Mouse (Mus musculus): Measurements from ENCODE around the gene Ptbp3. TPM values are rescaled to one million over a fixed set of nuclear protein-coding genes. Genes with fewer than 3 reads are reported as not detected.

Gene Ptbp3
- total and polyA plus RNA-seq, 2 experiments, result 24.1 to 52.6 TPM

DNA sequence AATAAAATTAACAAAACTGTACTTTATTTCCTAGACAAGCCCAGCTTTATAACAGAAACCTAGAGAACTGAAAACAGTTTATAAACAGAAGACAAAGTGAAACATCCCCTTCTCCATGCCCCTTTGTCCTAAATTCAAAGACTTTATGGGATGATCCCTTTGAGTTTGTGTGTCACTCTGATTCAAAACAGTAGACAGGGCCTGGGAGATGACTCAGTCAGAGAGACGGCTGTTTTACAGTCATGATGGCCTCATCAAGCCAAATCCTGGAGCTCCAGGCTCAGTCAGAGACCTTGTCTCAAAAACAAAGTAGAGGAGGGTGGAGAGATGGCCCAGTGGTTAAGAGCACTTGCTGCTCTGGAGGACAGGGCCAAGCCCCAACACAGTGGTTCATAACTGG lies 2.7 kb upstream of the Ptbp3 start:
- Histone ChIP-seq H3K4me3 (ENCODE audit: insufficient read depth, low read depth, low read length) (no peak overlapping the region), H3K36me3 (ENCODE audit: control insufficient read depth, insufficient read depth, low read length) (no peaks in the 10 kb centered on the region), H3K79me2 (ENCODE audit: control insufficient read depth, insufficient read depth, low read length) (peaks cover 11% of the 10 kb centered on the region; the same call in 1 of the 2 replicates), H3K27ac (replicated peaks; ENCODE audit: insufficient read depth, low read depth, low read length) (peak overlapping the region; percentile 62), H3K4me1 (ENCODE audit: control insufficient read depth, insufficient read depth, low read length) (peaks cover 10% of the 10 kb centered on the region; the same call in 1 of the 2 replicates), H3K9ac (ENCODE audit: low read depth, low read length) (no peak overlapping the region), H3K27me3 (ENCODE audit: control insufficient read depth, insufficient read depth, low read length) (no peaks in the 10 kb centered on the region)
- 70% methylated on average over 1 of the region's 1 CpGs for WGBS
- DNase-seq (ENCODE audit: extremely low read depth, low read depth, low spot score), result no peak
- TF ChIP-seq POLR2A (IDR thresholded peaks at IDR 0.05; ENCODE audit: extremely low read depth, insufficient read depth, low read length), result no peak

DNA sequence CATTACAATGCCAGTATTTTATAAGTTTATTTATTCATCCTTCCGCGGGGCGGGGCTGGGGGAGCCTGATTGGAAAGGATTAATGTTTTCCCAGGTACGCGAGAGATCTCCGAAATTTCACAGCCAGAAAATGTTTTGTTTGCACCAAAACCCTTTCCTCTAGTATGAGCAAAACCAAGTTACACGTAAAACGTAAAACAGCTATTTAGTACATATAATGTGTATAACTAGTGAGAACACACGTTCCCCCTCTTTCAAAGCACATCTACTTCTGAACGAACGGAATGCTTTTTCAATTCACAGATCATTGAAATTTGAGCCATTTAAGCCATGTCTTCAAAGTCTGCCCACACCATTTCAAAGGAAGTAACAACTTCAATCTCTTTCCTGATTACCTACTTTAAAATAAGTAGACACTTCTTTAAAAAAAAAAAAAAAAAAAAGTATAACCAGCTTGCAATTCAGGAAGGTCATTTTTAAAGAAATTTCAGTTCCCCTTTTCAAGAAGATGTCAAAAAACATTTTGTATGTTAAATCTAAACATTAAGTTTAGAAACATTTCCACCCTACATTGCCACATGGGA lies 905 bp upstream of the Ptbp3 start:
- DNase-seq (ENCODE audit: extremely low read depth, low read depth, low spot score), result no peak
- peaks cover 12% of the 10 kb centered on the region; the same call in 1 of the 2 replicates for H3K79me2 ChIP-seq (ENCODE audit: control insufficient read depth, insufficient read depth, low read length)
- H3K27ac ChIP-seq (replicated peaks; ENCODE audit: insufficient read depth, low read depth, low read length), result peak overlapping the region; percentile 99
- TF ChIP-seq CTCF (IDR thresholded peaks at IDR 0.05; ENCODE audit: low read depth, low read length) (no peak), POLR2A (IDR thresholded peaks at IDR 0.05; ENCODE audit: extremely low read depth, insufficient read depth, low read length) (no peak)
- no peaks in the 10 kb centered on the region for H3K27me3 ChIP-seq (ENCODE audit: control insufficient read depth, insufficient read depth, low read length)
- WGBS, result 6% methylated on average over 11 of the region's 11 CpGs
- peak overlapping the region; percentile 80 for H3K4me3 ChIP-seq (ENCODE audit: insufficient read depth, low read depth, low read length)
- peak overlapping the region; percentile 95 for H3K9ac ChIP-seq (ENCODE audit: low read depth, low read length)
- no peaks in the 10 kb centered on the region for H3K36me3 ChIP-seq (ENCODE audit: control insufficient read depth, insufficient read depth, low read length)
- peaks cover 16% of the 10 kb centered on the region for H3K4me1 ChIP-seq (ENCODE audit: control insufficient read depth, insufficient read depth, low read length)

DNA sequence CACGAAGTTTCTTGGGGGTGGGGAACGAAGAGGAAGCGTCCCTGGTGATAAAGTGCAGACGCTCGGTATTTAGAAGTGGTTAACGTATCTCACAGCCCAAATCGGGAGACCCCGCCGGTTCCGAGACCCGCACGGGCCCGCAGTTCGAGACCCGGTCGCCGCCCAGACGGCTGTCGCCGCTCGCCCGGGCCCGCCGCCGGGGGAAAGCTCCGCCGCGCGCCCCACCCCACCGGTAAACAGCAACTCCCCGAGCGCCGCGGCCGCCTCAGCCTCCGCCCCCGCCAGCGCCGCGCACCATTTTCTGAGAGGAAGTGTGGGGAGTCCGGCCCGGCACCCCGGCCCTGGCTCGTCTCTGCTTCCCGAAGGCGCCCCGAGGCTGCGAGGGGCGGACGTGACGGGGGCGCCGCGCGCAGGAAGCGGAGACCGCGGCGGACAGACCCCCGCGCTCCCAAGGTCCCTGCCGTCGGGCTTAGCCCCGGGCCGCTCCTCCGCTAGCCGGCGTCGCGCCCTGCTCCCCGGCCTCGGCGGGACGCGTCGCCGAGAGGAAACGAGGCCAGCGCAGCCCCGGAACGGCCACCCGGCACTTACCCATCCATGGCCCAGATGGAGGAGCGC lies 497 bp downstream of the Ptbp3 start:
- Histone ChIP-seq H3K36me3 (ENCODE audit: control insufficient read depth, insufficient read depth, low read length) (no peaks in the 10 kb centered on the region), H3K27me3 (ENCODE audit: control insufficient read depth, insufficient read depth, low read length) (no peaks in the 10 kb centered on the region), H3K4me1 (ENCODE audit: control insufficient read depth, insufficient read depth, low read length) (peaks cover 14% of the 10 kb centered on the region), H3K9ac (ENCODE audit: low read depth, low read length) (peak overlapping the region; percentile 100), H3K4me3 (ENCODE audit: insufficient read depth, low read depth, low read length) (peak overlapping the region; percentile 98), H3K79me2 (ENCODE audit: control insufficient read depth, insufficient read depth, low read length) (peaks cover 13% of the 10 kb centered on the region; the same call in 1 of the 2 replicates), H3K27ac (replicated peaks; ENCODE audit: insufficient read depth, low read depth, low read length) (peak overlapping the region; percentile 99)
- WGBS, result under 1% methylated on average over 83 of the region's 83 CpGs
- TF ChIP-seq CTCF (IDR thresholded peaks at IDR 0.05; ENCODE audit: low read depth, low read length) (no peak), POLR2A (IDR thresholded peaks at IDR 0.05; ENCODE audit: extremely low read depth, insufficient read depth, low read length) (no peak)
- no peak for DNase-seq (ENCODE audit: extremely low read depth, low read depth, low spot score)

DNA sequence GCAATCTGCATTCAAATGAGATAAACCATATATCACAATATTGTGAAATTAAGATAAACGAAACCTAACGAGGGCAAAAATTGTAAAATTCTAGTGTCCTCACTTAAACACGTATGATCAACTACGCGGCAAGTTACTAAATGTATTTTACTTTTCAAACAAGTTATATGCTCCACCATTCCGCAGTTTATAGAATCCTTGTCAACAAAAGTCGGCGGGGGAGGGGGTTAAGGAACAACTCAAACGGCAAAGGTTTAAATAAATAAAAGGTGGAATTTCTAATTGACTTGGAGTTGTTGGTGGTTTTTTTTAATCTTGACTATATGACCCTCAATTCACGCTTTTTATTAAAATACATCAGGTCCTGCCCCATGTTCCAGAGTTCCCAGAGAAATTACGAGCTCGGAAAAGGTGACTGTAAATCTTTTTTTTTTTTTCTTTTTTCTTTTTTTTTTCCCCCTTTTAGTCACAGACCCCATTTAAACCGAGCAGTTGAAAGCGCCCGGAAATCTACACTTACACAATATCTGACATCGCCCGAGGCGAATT lies 1.1 kb downstream of the Ptbp3 start:
- 1% methylated on average over 18 of the region's 18 CpGs for WGBS

DNA sequence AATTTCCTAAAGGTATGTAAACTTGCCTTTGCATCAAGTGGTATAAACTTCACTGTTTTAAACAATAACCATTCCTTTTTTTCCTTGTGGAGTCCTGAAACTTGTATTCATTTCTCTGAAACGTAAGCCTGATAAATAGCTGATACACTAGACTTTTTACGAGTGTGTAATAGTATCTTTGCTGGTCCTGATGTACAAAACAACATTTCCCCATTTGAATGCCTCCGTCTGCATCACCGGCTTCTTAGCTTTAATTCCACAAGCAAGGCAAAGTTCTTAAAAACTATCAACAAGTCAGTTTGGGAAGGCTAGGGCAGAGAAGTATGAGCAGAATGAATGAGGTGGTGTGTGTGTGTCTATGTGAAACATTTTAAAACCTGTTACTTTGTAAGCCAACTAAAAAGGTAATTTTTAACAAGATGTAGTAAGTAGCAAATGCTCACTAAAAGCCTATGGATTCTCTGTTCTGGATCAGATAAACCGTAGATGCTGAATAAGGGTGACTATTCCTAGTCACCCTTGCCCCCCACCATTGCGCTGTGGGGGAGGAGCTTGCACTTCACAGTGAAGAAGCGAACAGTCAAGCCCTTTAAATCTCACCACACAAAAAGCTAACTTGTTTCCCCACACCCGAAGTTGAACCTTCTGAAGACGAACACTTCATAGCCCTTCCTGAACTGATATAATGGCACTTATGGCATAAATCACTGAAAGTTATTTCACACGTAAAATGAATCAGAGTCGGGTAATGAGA lies 1.9 kb downstream of the Ptbp3 start:
- TF ChIP-seq CTCF (IDR thresholded peaks at IDR 0.05; ENCODE audit: low read depth, low read length) (no peak), POLR2A (IDR thresholded peaks at IDR 0.05; ENCODE audit: extremely low read depth, insufficient read depth, low read length) (no peak)
- no peaks in the 10 kb centered on the region for H3K27me3 ChIP-seq (ENCODE audit: control insufficient read depth, insufficient read depth, low read length)
- peak overlapping the region; percentile 98 for H3K4me3 ChIP-seq (ENCODE audit: insufficient read depth, low read depth, low read length)
- no peaks in the 10 kb centered on the region for H3K36me3 ChIP-seq (ENCODE audit: control insufficient read depth, insufficient read depth, low read length)
- WGBS, result 4% methylated on average over 11 of the region's 11 CpGs
- H3K27ac ChIP-seq (replicated peaks; ENCODE audit: insufficient read depth, low read depth, low read length), result peak overlapping the region; percentile 44
- peaks cover 13% of the 10 kb centered on the region; the same call in 1 of the 2 replicates for H3K79me2 ChIP-seq (ENCODE audit: control insufficient read depth, insufficient read depth, low read length)
- H3K4me1 ChIP-seq (ENCODE audit: control insufficient read depth, insufficient read depth, low read length), result peaks cover 12% of the 10 kb centered on the region
- peak; percentile 39 for DNase-seq (ENCODE audit: extremely low read depth, low read depth, low spot score)
- H3K9ac ChIP-seq (ENCODE audit: low read depth, low read length), result peak overlapping the region; percentile 24; the same call in 1 of the 2 replicates

More for the DNA sequence above, 1.1 kb downstream of the Ptbp3 start:
- Histone ChIP-seq H3K4me1 (ENCODE audit: control insufficient read depth, insufficient read depth, low read length) (peaks cover 10% of the 10 kb centered on the region), H3K27me3 (ENCODE audit: control insufficient read depth, insufficient read depth, low read length) (no peaks in the 10 kb centered on the region), H3K27ac (replicated peaks; ENCODE audit: insufficient read depth, low read depth, low read length) (peak overlapping the region; percentile 99), H3K36me3 (ENCODE audit: control insufficient read depth, insufficient read depth, low read length) (no peaks in the 10 kb centered on the region), H3K9ac (ENCODE audit: low read depth, low read length) (peak overlapping the region; percentile 100), H3K4me3 (ENCODE audit: insufficient read depth, low read depth, low read length) (peak overlapping the region; percentile 98), H3K79me2 (ENCODE audit: control insufficient read depth, insufficient read depth, low read length) (peaks cover 13% of the 10 kb centered on the region; the same call in 1 of the 2 replicates)
- TF ChIP-seq CTCF (IDR thresholded peaks at IDR 0.05; ENCODE audit: low read depth, low read length) (no peak), POLR2A (IDR thresholded peaks at IDR 0.05; ENCODE audit: extremely low read depth, insufficient read depth, low read length) (no peak)
- DNase-seq (ENCODE audit: extremely low read depth, low read depth, low spot score), result peak; percentile 41
